In genomic region chr12:57118602-57119001, GRCm38 (mm10) we compare ENCODE assay signal across 20 mouse cellular contexts.
DNase-seq lines count a peak whose midpoint lies in the region; ATAC-seq and TF ChIP-seq lines count a peak whose summit lies in the region.
"Had no signal": no experiment of that assay in that cellular context is flagged by ENCODE, and none has a peak within 500 bp of the region (broad histone marks: within the 10 kb centered on the region; RNA-seq: fewer than 3 reads in every experiment).

No protein-coding gene starts in this region.

- 13% methylated on average over 8 of the region's 8 CpGs for WGBS in midbrain, embryonic 11.5 days
- 16% methylated on average over 8 of the region's 8 CpGs for WGBS in midbrain, embryonic 15.5 days
- WGBS in embryonic facial prominence, embryonic 14.5 days, result 14% methylated on average over 8 of the region's 8 CpGs

- TF ChIP-seq CTCF in brain, embryonic 14.5 days (IDR thresholded peaks at IDR 0.05; ENCODE audit: borderline replicate concordance, extremely low read depth, insufficient read depth, insufficient read length), result no peak

- H3K4me3 ChIP-seq in midbrain, embryonic 11.5 days (ENCODE audit: low read depth, low read length), result no peak overlapping the region
- H3K4me3 ChIP-seq in midbrain, embryonic 15.5 days, result no peak overlapping the region
- no peak overlapping the region for H3K4me3 ChIP-seq in embryonic facial prominence, embryonic 14.5 days (ENCODE audit: low read depth, low read length)
- H3K4me3 ChIP-seq: embryonic facial prominence, embryonic 12.5 days; forebrain, embryonic 15.5 days; heart, adult 2 months; heart, embryonic 12.5 days; hindbrain, embryonic 10.5 days; hindbrain, embryonic 15.5 days had no signal

- H3K36me3 ChIP-seq in midbrain, embryonic 11.5 days (ENCODE audit: control insufficient read depth, insufficient read depth, low read length), result no peaks in the 10 kb centered on the region
- H3K36me3 ChIP-seq in midbrain, embryonic 15.5 days (replicated peaks), result no peaks in the 10 kb centered on the region
- no peaks in the 10 kb centered on the region for H3K36me3 ChIP-seq in embryonic facial prominence, embryonic 14.5 days (ENCODE audit: control insufficient read depth, insufficient read depth, low read length)
- H3K36me3 ChIP-seq: embryonic facial prominence, embryonic 12.5 days; forebrain, embryonic 15.5 days; heart, embryonic 12.5 days; hindbrain, embryonic 10.5 days; hindbrain, embryonic 15.5 days had no signal

- H3K9me3 ChIP-seq in midbrain, embryonic 11.5 days (ENCODE audit: control insufficient read depth, low read length), result no peaks in the 10 kb centered on the region
- H3K9me3 ChIP-seq in midbrain, embryonic 15.5 days, result no peaks in the 10 kb centered on the region
- no peaks in the 10 kb centered on the region for H3K9me3 ChIP-seq in embryonic facial prominence, embryonic 14.5 days (ENCODE audit: control insufficient read depth, low read length)
- H3K9me3 ChIP-seq: embryonic facial prominence, embryonic 12.5 days; forebrain, embryonic 15.5 days; heart, embryonic 12.5 days; hindbrain, embryonic 10.5 days; hindbrain, embryonic 15.5 days had no signal

- no peaks in the 10 kb centered on the region for H3K27me3 ChIP-seq in midbrain, embryonic 11.5 days (ENCODE audit: control insufficient read depth, insufficient read depth, low read length)
- H3K27me3 ChIP-seq in midbrain, embryonic 15.5 days (replicated peaks), result no peaks in the 10 kb centered on the region
- H3K27me3 ChIP-seq in embryonic facial prominence, embryonic 14.5 days (replicated peaks; ENCODE audit: control insufficient read depth, insufficient read depth, low read length), result no peaks in the 10 kb centered on the region
- H3K27me3 ChIP-seq: embryonic facial prominence, embryonic 12.5 days; forebrain, embryonic 15.5 days; heart, embryonic 12.5 days; hindbrain, embryonic 15.5 days had no signal

- TF ChIP-seq POLR2A in brain, embryonic 14.5 days (IDR thresholded peaks at IDR 0.05; ENCODE audit: borderline replicate concordance, extremely low read depth, insufficient read depth, insufficient read length, poor library complexity, severe bottlenecking), result no peak

- H3K4me1 ChIP-seq in midbrain, embryonic 11.5 days (ENCODE audit: control insufficient read depth, insufficient read depth, low read length), result peaks cover 2% of the 10 kb centered on the region; the same call in 1 of the 2 replicates
- no peaks in the 10 kb centered on the region for H3K4me1 ChIP-seq in midbrain, embryonic 15.5 days
- peaks cover 9% of the 10 kb centered on the region; the same call in 1 of the 2 replicates for H3K4me1 ChIP-seq in embryonic facial prominence, embryonic 14.5 days (ENCODE audit: control insufficient read depth, insufficient read depth, low read length)
- H3K4me1 ChIP-seq: forebrain, embryonic 15.5 days had no signal

- no peak overlapping the region; the same call in 1 of the 2 replicates for H3K4me2 ChIP-seq in midbrain, embryonic 11.5 days
- H3K4me2 ChIP-seq in midbrain, embryonic 15.5 days, result no peak overlapping the region
- no peak overlapping the region for H3K4me2 ChIP-seq in embryonic facial prominence, embryonic 14.5 days (ENCODE audit: low read depth, low read length)
- H3K4me2 ChIP-seq: embryonic facial prominence, embryonic 12.5 days; forebrain, embryonic 15.5 days; heart, embryonic 12.5 days; hindbrain, embryonic 15.5 days had no signal

- DNase-seq in midbrain, embryonic 11.5 days (ENCODE audit: low spot score, missing footprints), result peak; percentile 90
- peak; percentile 12 for DNase-seq in brain, embryonic 14.5 days (ENCODE audit: low read depth)
- peak; percentile 48 for DNase-seq in embryo, embryonic 10.5 days (ENCODE audit: low spot score)
- peak; percentile 57 for DNase-seq in embryonic facial prominence, embryonic 14.5 days (ENCODE audit: low spot score)
- DNase-seq in gastrocnemius, postnatal 25 days, result no peak
- DNase-seq in layer of hippocampus, adult 18-20 months (ENCODE audit: low spot score in 2 of 2), result no peak
- DNase-seq: adrenal gland, adult 8-10 months; adrenal gland, postnatal 36 days; cerebellum, adult 11 months; cerebellum, adult 8-10 months; cerebellum, postnatal 14 days; heart, adult 2 months had no signal

- H3K9ac ChIP-seq in midbrain, embryonic 11.5 days (ENCODE audit: low read length), result no peak overlapping the region
- H3K9ac ChIP-seq in midbrain, embryonic 15.5 days, result no peak overlapping the region
- H3K9ac ChIP-seq in embryonic facial prominence, embryonic 14.5 days (ENCODE audit: low read depth, low read length), result no peak overlapping the region
- H3K9ac ChIP-seq: embryonic facial prominence, embryonic 12.5 days; forebrain, embryonic 15.5 days; heart, embryonic 12.5 days; hindbrain, embryonic 15.5 days had no signal

- H3K27ac ChIP-seq in midbrain, embryonic 11.5 days (ENCODE audit: low read depth, low read length), result no peak overlapping the region
- H3K27ac ChIP-seq in midbrain, embryonic 15.5 days, result no peak overlapping the region
- no peak overlapping the region for H3K27ac ChIP-seq in embryonic facial prominence, embryonic 14.5 days (replicated peaks; ENCODE audit: low read depth, low read length)
- H3K27ac ChIP-seq: embryonic facial prominence, embryonic 12.5 days; forebrain, embryonic 15.5 days; heart, adult 2 months; hindbrain, embryonic 10.5 days; hindbrain, embryonic 15.5 days had no signal

- no peak for ATAC-seq in midbrain, embryonic 11.5 days (ENCODE audit: low FRiP score)
- no peak for ATAC-seq in midbrain, embryonic 15.5 days (replicated peaks)
- ATAC-seq in embryonic facial prominence, embryonic 14.5 days (ENCODE audit: low read depth), result no peak
- ATAC-seq: forebrain, embryonic 15.5 days; inflammation-experienced regulatory T-cells, adult 6 months; intestine, postnatal 0 days had no signal

Comparison
In these comparisons a context has a peak if more than half of its experiments do, and no peak if none do; other contexts are left out.
1. DNase-seq: peak in midbrain, embryonic 11.5 days (single experiment), brain, embryonic 14.5 days (single experiment), embryo, embryonic 10.5 days (single experiment) and embryonic facial prominence, embryonic 14.5 days (single experiment); none in gastrocnemius, postnatal 25 days (single experiment) and layer of hippocampus, adult 18-20 months (0 of 2).